In the genomic region with DNA sequence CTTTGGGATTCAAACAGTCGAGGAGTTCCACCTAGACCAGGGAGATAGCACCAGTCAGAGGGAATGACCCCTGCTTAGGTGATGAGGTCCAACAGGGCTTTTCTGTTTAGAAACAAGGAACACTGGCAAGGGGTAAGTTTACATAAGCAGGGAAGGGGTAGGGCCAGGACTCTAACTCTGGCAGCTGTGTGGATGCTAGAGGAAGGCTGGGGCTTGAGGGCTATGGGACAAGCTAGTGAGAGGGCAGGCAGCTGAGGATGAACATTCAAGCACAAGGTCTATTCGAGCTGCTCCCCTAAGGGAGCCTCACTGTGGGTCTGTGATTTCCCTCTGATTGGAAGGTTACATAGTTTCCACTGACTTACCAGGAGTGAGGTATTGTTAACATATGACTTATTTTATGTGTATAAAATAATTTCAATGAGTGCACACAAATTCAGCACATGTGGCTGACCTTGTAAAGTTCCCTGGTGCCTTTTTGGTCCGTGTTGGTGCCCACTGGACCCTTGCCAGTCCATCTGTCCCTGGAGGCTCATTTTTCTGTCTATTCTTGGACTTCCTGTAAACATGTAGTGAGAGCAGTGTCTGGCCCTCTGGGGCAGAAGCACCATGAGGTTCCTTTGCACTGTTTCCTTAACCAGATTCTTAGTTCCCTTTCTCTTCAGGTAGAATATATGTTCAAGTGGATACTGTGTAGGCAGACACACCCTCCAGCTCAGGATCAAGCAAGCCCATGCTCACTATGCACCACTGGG, we compare ENCODE assay signal across 9 mouse cellular contexts. TPM values are rescaled to one million over a fixed set of nuclear protein-coding genes. Genes with fewer than 3 reads are reported as not detected.
A peak's percentile ranks its signal among the peaks of the same experiment; 100 is the strongest.
DNase-seq lines count a peak whose midpoint lies in the region; ATAC-seq and TF ChIP-seq lines count a peak whose summit lies in the region.
"Had no signal": no experiment of that assay in that cellular context is flagged by ENCODE, and none has a peak within 500 bp of the region (broad histone marks: within the 10 kb centered on the region; RNA-seq: fewer than 3 reads in every experiment).

No protein-coding gene starts in this region.

- H3K27me3 ChIP-seq in limb, embryonic 13.5 days, result no peaks in the 10 kb centered on the region
- no peaks in the 10 kb centered on the region for H3K27me3 ChIP-seq in limb, embryonic 10.5 days (ENCODE audit: low read depth, poor library complexity, severe bottlenecking)
- H3K27me3 ChIP-seq in forebrain, postnatal 0 days (ENCODE audit: insufficient read depth, low read length), result no peaks in the 10 kb centered on the region
- H3K27me3 ChIP-seq in hindbrain, embryonic 11.5 days (ENCODE audit: control insufficient read depth, insufficient read depth, low read length), result no peaks in the 10 kb centered on the region
- H3K27me3 ChIP-seq: Patski had no signal

- no peaks in the 10 kb centered on the region for H3K9me3 ChIP-seq in limb, embryonic 13.5 days
- H3K9me3 ChIP-seq in limb, embryonic 10.5 days (replicated peaks), result no peaks in the 10 kb centered on the region
- no peaks in the 10 kb centered on the region for H3K9me3 ChIP-seq in forebrain, postnatal 0 days (ENCODE audit: low read length)
- no peaks in the 10 kb centered on the region for H3K9me3 ChIP-seq in hindbrain, embryonic 11.5 days (ENCODE audit: control insufficient read depth, low read length)

- no peak overlapping the region for H3K4me2 ChIP-seq in limb, embryonic 13.5 days (replicated peaks)
- no peak overlapping the region for H3K4me2 ChIP-seq in forebrain, postnatal 0 days (ENCODE audit: low read depth)
- H3K4me2 ChIP-seq in hindbrain, embryonic 11.5 days (replicated peaks; ENCODE audit: low read depth, low read length), result no peak overlapping the region

- peaks cover 35% of the 10 kb centered on the region for H3K4me1 ChIP-seq in limb, embryonic 13.5 days
- H3K4me1 ChIP-seq in limb, embryonic 10.5 days, result peaks cover 40% of the 10 kb centered on the region
- H3K4me1 ChIP-seq in forebrain, postnatal 0 days (ENCODE audit: insufficient read depth), result peaks cover 25% of the 10 kb centered on the region
- no peaks in the 10 kb centered on the region; the same call in none of the 2 replicates for H3K4me1 ChIP-seq in hindbrain, embryonic 11.5 days (replicated peaks; ENCODE audit: control insufficient read depth, insufficient read depth, low read length)

- peaks cover 9% of the 10 kb centered on the region for H3K36me3 ChIP-seq in limb, embryonic 13.5 days
- H3K36me3 ChIP-seq in limb, embryonic 10.5 days, result peaks cover 9% of the 10 kb centered on the region
- H3K36me3 ChIP-seq in forebrain, postnatal 0 days (ENCODE audit: insufficient read depth), result no peaks in the 10 kb centered on the region
- no peaks in the 10 kb centered on the region for H3K36me3 ChIP-seq in hindbrain, embryonic 11.5 days (ENCODE audit: control insufficient read depth, insufficient read depth, low read length)

- WGBS in limb, embryonic 13.5 days, result 39% methylated on average over 3 of the region's 3 CpGs
- WGBS in limb, embryonic 10.5 days, result 66% methylated on average over 3 of the region's 3 CpGs
- WGBS in forebrain, postnatal 0 days, result 63% methylated on average over 3 of the region's 3 CpGs
- 47% methylated on average over 3 of the region's 3 CpGs for WGBS in hindbrain, embryonic 11.5 days

- H3K27ac ChIP-seq in limb, embryonic 13.5 days, result peak overlapping the region; percentile 39; the same call in 1 of the 2 replicates
- no peak overlapping the region for H3K27ac ChIP-seq in limb, embryonic 10.5 days
- H3K27ac ChIP-seq in forebrain, postnatal 0 days (ENCODE audit: low read depth, low read length), result no peak overlapping the region
- H3K27ac ChIP-seq in hindbrain, embryonic 11.5 days (ENCODE audit: low read depth, low read length), result no peak overlapping the region

- DNase-seq in limb, embryonic 10.5 days (ENCODE audit: low spot score), result no peak
- DNase-seq in adrenal gland, postnatal 36 days, result peak; percentile 54 to 74
- DNase-seq in heart, postnatal 10 days, result peak; percentile 60 to 69
- DNase-seq in forebrain, postnatal 0 days, result no peak
- DNase-seq in hindbrain, embryonic 11.5 days (ENCODE audit: low spot score), result no peak
- no peak for DNase-seq in embryo, embryonic 9.5 days (ENCODE audit: extremely low spot score)

- ATAC-seq in limb, embryonic 13.5 days (ENCODE audit: low FRiP score, low read depth), result no peak
- ATAC-seq in megakaryocyte, adult 5-6 weeks (ENCODE audit: poor library complexity, severe bottlenecking), result peak; percentile 4; the same call in 1 of the 2 replicates
- ATAC-seq in forebrain, postnatal 0 days, result no peak
- ATAC-seq in hindbrain, embryonic 11.5 days (ENCODE audit: low FRiP score), result no peak
- ATAC-seq: Patski had no signal

- intact Hi-C loops in heart, postnatal 10 days (cut with DNase I), result loop anchor here (10.0 kb wide), 1 partner anchor 192 kb away; a partner anchor contains a TSS

- no peak overlapping the region for H3K9ac ChIP-seq in limb, embryonic 13.5 days
- no peak overlapping the region for H3K9ac ChIP-seq in forebrain, postnatal 0 days
- H3K9ac ChIP-seq in hindbrain, embryonic 11.5 days (ENCODE audit: low read depth, low read length), result no peak overlapping the region

- no peak for TF ChIP-seq CTCF in forebrain, postnatal 0 days (IDR thresholded peaks at IDR 0.05; ENCODE audit: low read depth)

- H3K4me3 ChIP-seq in limb, embryonic 13.5 days, result no peak overlapping the region
- H3K4me3 ChIP-seq in limb, embryonic 10.5 days, result no peak overlapping the region
- no peak overlapping the region for H3K4me3 ChIP-seq in forebrain, postnatal 0 days (ENCODE audit: low read depth, low read length)
- no peak overlapping the region for H3K4me3 ChIP-seq in hindbrain, embryonic 11.5 days (ENCODE audit: low read depth, low read length)

RNA-seq across cellular contexts. Expression of a gene that starts 1.7 kb away (rescaled TPM):
- polyA plus RNA-seq in limb, embryonic 13.5 days (2015; fragmentation: Nextera tagmentation; extraction: Ambion mirVana), result 386 and 403 TPM in 2 replicates
- polyA plus RNA-seq in limb, embryonic 10.5 days (2016; fragmentation: Nextera tagmentation; extraction: Ambion mirVana), result 209 and 241 TPM in 2 replicates
- 100 to 1,000 TPM; 740 to 871 TPM for total RNA-seq in adrenal gland, postnatal 36 days (2021)
- total RNA-seq in heart, postnatal 10 days (2021), result 100 to 1,000 TPM; 775 to 820 TPM
- total RNA-seq in megakaryocyte, adult 5-6 weeks (2015), result 1,273 and 1,418 TPM in 2 replicates
- total RNA-seq in megakaryocyte, adult 5-6 weeks (2017), result 1,036 and 1,154 TPM in 2 replicates
- 495 and 652 TPM in 2 replicates for total RNA-seq in forebrain, postnatal 0 days (2014; rRNA removed)
- 1,133 and 1,187 TPM in 2 replicates for polyA plus RNA-seq in forebrain, postnatal 0 days (2015; fragmentation: Nextera tagmentation; extraction: Ambion mirVana)
- polyA plus RNA-seq in hindbrain, embryonic 11.5 days (2014; fragmentation: Nextera tagmentation; extraction: Ambion mirVana), result 367 and 384 TPM in 2 replicates

RNA-seq across cellular contexts. Expression of a gene that starts 12.4 kb away (rescaled TPM):
- polyA plus RNA-seq in limb, embryonic 13.5 days (2015; fragmentation: Nextera tagmentation; extraction: Ambion mirVana), result not detected in 2 replicates
- not detected in 2 replicates for polyA plus RNA-seq in limb, embryonic 10.5 days (2016; fragmentation: Nextera tagmentation; extraction: Ambion mirVana)
- total RNA-seq in adrenal gland, postnatal 36 days (2021), result 1 to 10 TPM in 1 of 2 experiments, not detected in 1; 1.7 TPM
- under 1 TPM in 1 of 2 experiments, not detected in 1; 0.43 TPM for total RNA-seq in heart, postnatal 10 days (2021)
- not detected in 2 replicates for total RNA-seq in megakaryocyte, adult 5-6 weeks (2015)
- total RNA-seq in megakaryocyte, adult 5-6 weeks (2017), result not detected in 2 replicates
- 0.67 TPM in 1 of 2 replicates, not detected in the other for total RNA-seq in forebrain, postnatal 0 days (2014; rRNA removed)
- polyA plus RNA-seq in forebrain, postnatal 0 days (2015; fragmentation: Nextera tagmentation; extraction: Ambion mirVana), result not detected in 2 replicates
- polyA plus RNA-seq in hindbrain, embryonic 11.5 days (2014; fragmentation: Nextera tagmentation; extraction: Ambion mirVana), result not detected in 2 replicates
- polyA plus RNA-seq: Patski had no signal

RNA-seq across cellular contexts. Expression of a gene that starts 42.2 kb away (rescaled TPM):
- not detected in 2 replicates for polyA plus RNA-seq in limb, embryonic 13.5 days (2015; fragmentation: Nextera tagmentation; extraction: Ambion mirVana)
- not detected in 2 replicates for polyA plus RNA-seq in limb, embryonic 10.5 days (2016; fragmentation: Nextera tagmentation; extraction: Ambion mirVana)
- total RNA-seq in adrenal gland, postnatal 36 days (2021), result not detected
- total RNA-seq in heart, postnatal 10 days (2021), result 1 to 10 TPM; 2.3 to 4.0 TPM
- total RNA-seq in megakaryocyte, adult 5-6 weeks (2015), result not detected in 2 replicates
- not detected in 2 replicates for total RNA-seq in megakaryocyte, adult 5-6 weeks (2017)
- not detected in 2 replicates for total RNA-seq in forebrain, postnatal 0 days (2014; rRNA removed)
- not detected in 2 replicates for polyA plus RNA-seq in forebrain, postnatal 0 days (2015; fragmentation: Nextera tagmentation; extraction: Ambion mirVana)
- not detected in 2 replicates for polyA plus RNA-seq in hindbrain, embryonic 11.5 days (2014; fragmentation: Nextera tagmentation; extraction: Ambion mirVana)
- polyA plus RNA-seq: Patski had no signal

RNA-seq across cellular contexts. Expression of a gene that starts 57.3 kb away (rescaled TPM):
- not detected in 2 replicates for polyA plus RNA-seq in limb, embryonic 13.5 days (2015; fragmentation: Nextera tagmentation; extraction: Ambion mirVana)
- not detected in 2 replicates for polyA plus RNA-seq in limb, embryonic 10.5 days (2016; fragmentation: Nextera tagmentation; extraction: Ambion mirVana)
- total RNA-seq in adrenal gland, postnatal 36 days (2021), result not detected
- total RNA-seq in heart, postnatal 10 days (2021), result not detected
- not detected in 2 replicates for total RNA-seq in megakaryocyte, adult 5-6 weeks (2015)
- not detected in 2 replicates for total RNA-seq in megakaryocyte, adult 5-6 weeks (2017)
- not detected in 2 replicates for total RNA-seq in forebrain, postnatal 0 days (2014; rRNA removed)
- not detected in 2 replicates for polyA plus RNA-seq in forebrain, postnatal 0 days (2015; fragmentation: Nextera tagmentation; extraction: Ambion mirVana)
- not detected in 2 replicates for polyA plus RNA-seq in hindbrain, embryonic 11.5 days (2014; fragmentation: Nextera tagmentation; extraction: Ambion mirVana)
- polyA plus RNA-seq: Patski had no signal

Comparison
In these comparisons a context has a peak if more than half of its experiments do, and no peak if none do; other contexts are left out.
1. DNase-seq: peak in adrenal gland, postnatal 36 days (2 of 2) and heart, postnatal 10 days (2 of 2); none in limb, embryonic 10.5 days (single experiment), forebrain, postnatal 0 days (single experiment), hindbrain, embryonic 11.5 days (single experiment) and embryo, embryonic 9.5 days (single experiment).